Mouse (Mus musculus): ENCODE measurements at regions not wholly inside any gene's neighbourhood (a gene's known extent, or its start where the extent isn't known, plus 50 kb on each side); places are given as distances from the start of the nearest gene placed in this dataset.

- no peak for TF ChIP-seq MAX (IDR thresholded peaks at IDR 0.05; ENCODE audit: low read depth)
- TF ChIP-seq REST (IDR thresholded peaks at IDR 0.05; ENCODE audit: insufficient read depth, insufficient read length), result no peak
- TF ChIP-seq POLR2A (IDR thresholded peaks at IDR 0.05; ENCODE audit: insufficient read length, low read depth), result no peak
- no peak for TF ChIP-seq POLR2AphosphoS2 (IDR thresholded peaks at IDR 0.05; ENCODE audit: insufficient read length, low read depth)
- TF ChIP-seq E2F4 (IDR thresholded peaks at IDR 0.05; ENCODE audit: insufficient read depth), result no peak
- no peak for TF ChIP-seq MYOG (IDR thresholded peaks at IDR 0.05; ENCODE audit: control insufficient read depth in 1 of 3, insufficient read depth in 1 of 3, insufficient read length in 2 of 3, low read depth in 2 of 3)
- TF ChIP-seq MYOD1 (IDR thresholded peaks at IDR 0.05; ENCODE audit: control insufficient read depth in 1 of 3, insufficient read length in 2 of 3, low read depth in 2 of 3), result no peak
- no peak for TF ChIP-seq CEBPB (IDR thresholded peaks at IDR 0.05; ENCODE audit: insufficient read depth, poor library complexity, severe bottlenecking)
Measured at GRCm38 (mm10) chr16:29931746-29932351, 132.3 kb upstream of the Hes1 start.
